Comparison of ENCODE assay signal across 24 mouse cellular contexts in the genomic region with DNA sequence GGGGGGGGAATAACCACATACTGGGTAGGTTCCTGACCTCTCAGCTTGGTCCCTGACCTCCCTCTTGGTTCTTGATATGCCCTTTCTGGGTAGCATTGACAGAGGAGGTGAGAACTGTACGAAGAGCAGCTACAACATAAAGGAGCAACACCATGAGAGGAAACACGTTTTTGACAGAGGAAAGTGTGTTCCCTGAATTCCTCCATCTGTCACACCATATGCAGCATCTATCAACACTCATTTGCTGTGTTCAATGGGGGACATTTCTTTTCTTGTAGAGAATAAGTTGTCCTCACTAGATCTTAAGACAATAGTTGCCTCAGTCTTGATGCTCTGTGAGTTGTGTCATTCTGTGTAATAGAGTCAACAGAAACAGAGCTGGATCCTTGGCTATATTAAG.
"Had no signal": no experiment of that assay in that cellular context is flagged by ENCODE, and none has a peak within 500 bp of the region (broad histone marks: within the 10 kb centered on the region; RNA-seq: fewer than 3 reads in every experiment).

No protein-coding gene starts in this region.

- H3K4me2 ChIP-seq: heart, embryonic 12.5 days; hindbrain, embryonic 13.5 days; hindbrain, embryonic 15.5 days; kidney, embryonic 15.5 days; limb, embryonic 13.5 days; limb, embryonic 15.5 days; liver, embryonic 12.5 days had no signal

- H3K9me3 ChIP-seq: heart, embryonic 10.5 days; heart, embryonic 12.5 days; hindbrain, embryonic 13.5 days; hindbrain, embryonic 15.5 days; kidney, embryonic 15.5 days; limb, embryonic 13.5 days; limb, embryonic 15.5 days; liver, embryonic 12.5 days had no signal

- H3K9ac ChIP-seq: heart, embryonic 12.5 days; hindbrain, embryonic 13.5 days; hindbrain, embryonic 15.5 days; kidney, embryonic 15.5 days; limb, embryonic 13.5 days; limb, embryonic 15.5 days; liver, embryonic 12.5 days; liver, embryonic 14.5 days had no signal

- H3K27me3 ChIP-seq: heart, embryonic 12.5 days; hindbrain, embryonic 13.5 days; hindbrain, embryonic 15.5 days; kidney, embryonic 15.5 days; limb, embryonic 13.5 days; limb, embryonic 15.5 days; liver, embryonic 12.5 days had no signal

- H3K27ac ChIP-seq: gastrocnemius, adult 2 months; heart, embryonic 10.5 days; hindbrain, embryonic 13.5 days; hindbrain, embryonic 15.5 days; hindbrain, postnatal 0 days; kidney, embryonic 15.5 days; kidney, postnatal 0 days; limb, embryonic 13.5 days; limb, embryonic 15.5 days; liver, embryonic 12.5 days; liver, embryonic 14.5 days had no signal

- H3K4me3 ChIP-seq: gastrocnemius, adult 2 months; heart, embryonic 10.5 days; heart, embryonic 12.5 days; hindbrain, embryonic 13.5 days; hindbrain, embryonic 15.5 days; kidney, embryonic 15.5 days; limb, embryonic 13.5 days; limb, embryonic 15.5 days; liver, embryonic 12.5 days had no signal

- DNase-seq: gastrocnemius, adult 2 months; gastrocnemius, postnatal 10 days; gastrocnemius, postnatal 25 days; heart, adult 18-20 months; heart, postnatal 10 days; kidney, adult 11 months; kidney, adult 2 months; kidney, adult 9 months; kidney, postnatal 14 days; kidney, postnatal 36 days; left cerebral cortex, postnatal 4 days; lung, adult 18-20 months had no signal

- ATAC-seq: hindbrain, postnatal 0 days; intestine, embryonic 16.5 days; liver, embryonic 12.5 days had no signal

- H3K36me3 ChIP-seq: heart, embryonic 10.5 days; heart, embryonic 12.5 days; hindbrain, embryonic 13.5 days; hindbrain, embryonic 15.5 days; kidney, embryonic 15.5 days; limb, embryonic 13.5 days; limb, embryonic 15.5 days; liver, embryonic 12.5 days had no signal

- H3K4me1 ChIP-seq: heart, embryonic 10.5 days; heart, embryonic 12.5 days; hindbrain, embryonic 13.5 days; hindbrain, embryonic 15.5 days; kidney, embryonic 15.5 days; limb, embryonic 13.5 days; limb, embryonic 15.5 days; liver, embryonic 12.5 days had no signal
